Mouse (Mus musculus): ENCODE data around the gene Borcs6.

DNA sequence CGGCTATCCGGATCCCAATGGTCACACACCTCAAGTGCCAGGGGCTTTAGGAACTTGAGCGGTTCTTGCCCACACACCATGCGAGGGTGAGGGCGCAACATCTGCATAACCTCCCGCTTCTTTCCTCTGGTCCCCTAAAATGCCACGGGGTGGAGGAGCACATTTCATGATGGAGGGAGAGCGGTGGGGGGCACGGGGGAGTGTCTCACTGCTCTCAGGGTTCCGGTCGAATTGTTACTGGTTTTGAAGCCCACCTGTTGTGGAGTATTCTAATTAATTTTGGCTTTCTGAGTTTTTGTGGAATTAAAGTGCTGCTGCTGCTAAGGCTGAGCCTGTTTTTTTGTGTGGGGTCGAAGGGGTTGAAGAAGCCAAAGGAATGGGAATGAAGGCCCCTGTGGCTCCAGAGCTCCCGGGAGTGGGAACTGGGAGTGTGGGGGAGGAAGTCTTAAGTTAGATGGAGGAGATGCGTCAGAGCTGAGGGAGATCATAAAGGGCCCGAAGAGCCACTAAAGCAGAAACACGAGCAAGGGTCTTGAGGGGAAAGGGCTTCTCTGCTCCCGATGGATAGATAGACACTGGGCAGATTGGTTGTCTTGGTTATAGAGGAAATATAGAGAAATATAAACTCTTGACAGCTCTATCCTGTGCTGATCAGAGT lies 1.9 kb downstream of the Borcs6 start:
- TF ChIP-seq POLR2A (IDR thresholded peaks at IDR 0.05; ENCODE audit: low read depth, low read length) (no peak), CTCF (IDR thresholded peaks at IDR 0.05; ENCODE audit: extremely low read depth, insufficient read depth, insufficient read length, insufficient replicate concordance) (no peak)

Measured in spleen, adult 2 months (tissue).